Mouse (Mus musculus) liver, embryonic 13.5 days (tissue): ENCODE data around the gene Mbd6. TPM values are rescaled to one million over a fixed set of nuclear protein-coding genes. Genes with fewer than 3 reads are reported as not detected.

Experiments used
- ATAC-seq: fragments of 200-750 bp; cut with Nextera tagmentation; 2 replicates; pipeline ENCODE4 v1.8.0; 2017; ENCODE audit warnings: low read depth, mild to moderate bottlenecking, moderate number of reproducible peaks, moderate library complexity
- DNase-seq: peaks from one replicate; pipeline ENCODE4 v3.0.0; 2022
- H3K27ac ChIP-seq: fragments of 300-500 bp; sonication (generic); 2 replicates; pipeline ENCODE4 v1.5.1; 2015; ENCODE audit warnings: moderate library complexity, mild to moderate bottlenecking, inconsistent platforms
- H3K27me3 ChIP-seq: fragments of 300-500 bp; sonication (generic); 2 replicates; pipeline ENCODE4 v1.6.1; 2015; ENCODE audit warnings: mild to moderate bottlenecking, inconsistent platforms
- H3K36me3 ChIP-seq: fragments of 300-500 bp; sonication (generic); 2 replicates; pipeline ENCODE4 v1.6.1; 2015; ENCODE audit warnings: mild to moderate bottlenecking, inconsistent platforms
- H3K4me1 ChIP-seq: fragments of 300-500 bp; sonication (generic); replicated peaks from 2 replicates; pipeline ENCODE4 v1.6.1; 2015; ENCODE audit warnings: inconsistent platforms
- H3K4me2 ChIP-seq: fragments of 300-500 bp; sonication (generic); 2 replicates; pipeline ENCODE4 v1.6.1; 2015; ENCODE audit warnings: inconsistent platforms, mild to moderate bottlenecking, moderate library complexity
- H3K4me3 ChIP-seq: fragments of 300-500 bp; sonication (generic); replicated peaks from 2 replicates; pipeline ENCODE4 v1.5.1; 2015; ENCODE audit warnings: mild to moderate bottlenecking, inconsistent platforms
- H3K9ac ChIP-seq: fragments of 300-500 bp; sonication (generic); 2 replicates; pipeline ENCODE4 v1.6.1; 2015; ENCODE audit warnings: mild to moderate bottlenecking, inconsistent platforms
- H3K9me3 ChIP-seq: fragments of 300-500 bp; sonication (generic); replicated peaks from 2 replicates; pipeline ENCODE4 v1.6.1; 2016; ENCODE audit warnings: inconsistent platforms
- WGBS: fragments of 180-500 bp; shearing (Covaris S2); methylation state at CpG from one replicate; pipeline ENCODE4 v1.1.7; 2015; ENCODE audit not compliant: insufficient replicate concordance; 5-methylcytosine and 5-hydroxymethylcytosine counted together
- polyA plus RNA-seq: library from polyadenylated mRNA; unstranded; fragments of >200 nt; fragmentation: Nextera tagmentation; extraction: Ambion mirVana; gene quantifications from 2 replicates; pipeline ENCODE4 v1.2.1, GENCODE M21; 2015

The Mbd6 gene
- polyA plus RNA-seq, 1 experiment from 2014 or later, result 6.5 TPM

DNA sequence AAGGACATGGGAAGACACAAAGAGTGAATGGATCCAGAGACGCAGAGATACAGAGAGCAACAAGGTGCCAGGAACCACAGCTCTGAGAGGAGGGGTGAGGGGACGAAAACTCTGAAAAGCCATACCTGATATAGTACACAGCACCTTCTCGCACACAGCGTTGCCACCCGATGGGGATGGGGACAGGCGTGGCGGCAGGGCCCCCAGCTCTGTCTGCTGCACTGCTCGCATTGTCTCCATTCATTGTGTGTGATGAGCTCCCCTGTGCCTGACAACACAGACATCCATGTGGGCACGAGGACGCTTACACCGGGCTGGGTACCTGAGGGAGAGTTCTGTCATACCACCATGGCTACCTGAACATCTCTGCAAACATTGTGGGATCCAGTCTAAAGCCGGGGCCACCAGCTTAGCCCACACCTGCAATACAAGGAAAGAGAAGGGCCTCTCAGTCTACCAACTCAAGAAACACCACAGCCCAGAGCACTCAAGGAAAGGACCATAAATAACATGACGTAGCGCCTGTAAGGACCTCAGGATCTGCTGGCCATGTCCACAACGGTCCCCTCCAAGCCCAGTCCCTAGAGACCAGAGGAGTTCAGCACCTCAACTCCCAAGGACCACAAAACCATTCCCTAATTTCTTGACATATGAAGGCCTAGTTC, 1.4 kb downstream of the Mbd6 start:
- ATAC-seq (no peak), DNase-seq (no peak)
- Histone ChIP-seq H3K4me2 (peak overlapping the region; percentile 88), H3K9ac (peak overlapping the region; percentile 96), H3K27me3 (no peaks in the 10 kb centered on the region), H3K27ac (peak overlapping the region; percentile 100), H3K9me3 (no peaks in the 10 kb centered on the region), H3K4me3 (peak overlapping the region; percentile 78), H3K36me3 (peaks cover 52% of the 10 kb centered on the region), H3K4me1 (peaks cover 63% of the 10 kb centered on the region)
- 69% methylated on average over 15 of the region's 15 CpGs for WGBS

DNA sequence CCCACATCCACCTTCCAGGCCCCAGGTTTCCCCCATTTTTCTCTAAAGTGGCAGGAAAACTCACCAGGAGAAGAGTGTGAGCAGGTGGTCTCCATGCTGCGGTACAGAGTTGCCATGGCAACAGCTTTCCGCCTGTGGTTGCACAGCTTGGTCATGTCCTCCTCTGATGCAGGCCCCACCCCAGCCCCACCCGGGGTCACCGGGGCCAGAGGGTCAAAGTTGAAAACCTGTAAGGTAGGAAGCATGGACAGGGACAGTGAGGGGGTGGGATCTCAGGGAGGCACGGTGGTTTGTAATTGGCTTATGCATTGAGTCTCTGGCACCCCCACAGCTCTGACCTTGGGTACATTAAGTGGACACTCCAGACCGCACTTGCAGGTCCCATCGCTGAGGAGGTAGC, 2.1 kb downstream of the Mbd6 start:
- Histone ChIP-seq H3K27ac (peak overlapping the region; percentile 100), H3K4me2 (peak overlapping the region; percentile 88), H3K27me3 (no peaks in the 10 kb centered on the region), H3K9me3 (no peaks in the 10 kb centered on the region), H3K36me3 (peaks cover 58% of the 10 kb centered on the region), H3K9ac (peak overlapping the region; percentile 96; the same call in 1 of the 2 replicates), H3K4me1 (peaks cover 56% of the 10 kb centered on the region), H3K4me3 (peak overlapping the region; percentile 78)
- no peak for DNase-seq
- WGBS, result 68% methylated on average over 7 of the region's 7 CpGs
- ATAC-seq, result no peak

DNA sequence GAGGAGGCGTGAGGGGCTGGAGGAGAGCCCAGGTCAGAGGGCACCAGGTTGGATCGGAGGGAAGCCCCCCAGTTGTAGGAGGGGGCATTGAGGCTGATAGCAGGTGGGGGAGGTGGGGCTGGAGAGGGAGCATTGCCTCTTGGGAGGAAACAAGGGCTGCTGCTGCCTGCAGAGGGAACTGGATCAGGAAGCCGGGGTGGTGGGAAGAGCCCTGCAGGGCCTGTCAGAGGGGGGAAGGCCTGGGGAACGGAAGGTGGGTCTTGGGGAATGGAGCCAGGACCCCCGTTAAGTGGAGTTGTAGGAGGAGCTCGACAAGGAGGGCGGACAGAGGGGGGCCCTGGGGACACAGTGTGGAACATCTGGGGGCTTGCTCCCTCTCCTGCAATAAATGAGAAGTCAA, 2.6 kb downstream of the Mbd6 start:
- DNase-seq, result no peak
- Histone ChIP-seq H3K4me3 (peak overlapping the region; percentile 78; the same call in 1 of the 2 replicates), H3K36me3 (peaks cover 63% of the 10 kb centered on the region), H3K27me3 (no peaks in the 10 kb centered on the region), H3K9ac (0 out of 2 replicates have a peak overlapping the region, but pooled peaks have one; percentile 96), H3K9me3 (no peaks in the 10 kb centered on the region), H3K4me2 (peak overlapping the region; percentile 88), H3K4me1 (peaks cover 53% of the 10 kb centered on the region), H3K27ac (no peak overlapping the region)
- WGBS, result 80% methylated on average over 7 of the region's 7 CpGs
- no peak for ATAC-seq

DNA sequence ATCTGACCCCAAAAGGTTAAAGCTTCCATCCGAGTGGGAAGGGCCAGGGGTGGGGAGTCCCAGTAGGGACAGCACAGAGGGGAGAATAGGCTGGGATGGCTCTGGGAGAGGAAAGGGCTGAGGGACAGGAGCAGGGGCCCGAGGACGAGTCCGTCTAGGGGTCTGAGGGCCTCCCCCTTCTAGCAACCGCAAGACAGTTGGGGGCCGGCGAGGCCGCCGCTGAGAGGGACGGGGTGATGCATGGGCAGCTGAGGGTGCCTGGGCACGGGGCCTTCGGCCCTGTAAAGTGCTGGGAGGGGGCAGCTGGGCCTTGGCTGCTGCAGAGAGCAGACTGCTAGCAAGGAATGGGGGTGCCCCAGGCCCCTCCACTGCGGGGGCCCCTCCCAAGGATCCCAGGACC, 3.2 kb downstream of the Mbd6 start:
- DNase-seq (no peak), ATAC-seq (no peak)
- Histone ChIP-seq H3K27ac (no peak overlapping the region), H3K4me1 (peaks cover 53% of the 10 kb centered on the region), H3K36me3 (peaks cover 69% of the 10 kb centered on the region), H3K27me3 (no peaks in the 10 kb centered on the region), H3K4me2 (no peak overlapping the region), H3K9ac (peak overlapping the region; percentile 26; the same call in 1 of the 2 replicates), H3K4me3 (no peak overlapping the region), H3K9me3 (no peaks in the 10 kb centered on the region)
- 82% methylated on average over 13 of the region's 13 CpGs for WGBS

DNA sequence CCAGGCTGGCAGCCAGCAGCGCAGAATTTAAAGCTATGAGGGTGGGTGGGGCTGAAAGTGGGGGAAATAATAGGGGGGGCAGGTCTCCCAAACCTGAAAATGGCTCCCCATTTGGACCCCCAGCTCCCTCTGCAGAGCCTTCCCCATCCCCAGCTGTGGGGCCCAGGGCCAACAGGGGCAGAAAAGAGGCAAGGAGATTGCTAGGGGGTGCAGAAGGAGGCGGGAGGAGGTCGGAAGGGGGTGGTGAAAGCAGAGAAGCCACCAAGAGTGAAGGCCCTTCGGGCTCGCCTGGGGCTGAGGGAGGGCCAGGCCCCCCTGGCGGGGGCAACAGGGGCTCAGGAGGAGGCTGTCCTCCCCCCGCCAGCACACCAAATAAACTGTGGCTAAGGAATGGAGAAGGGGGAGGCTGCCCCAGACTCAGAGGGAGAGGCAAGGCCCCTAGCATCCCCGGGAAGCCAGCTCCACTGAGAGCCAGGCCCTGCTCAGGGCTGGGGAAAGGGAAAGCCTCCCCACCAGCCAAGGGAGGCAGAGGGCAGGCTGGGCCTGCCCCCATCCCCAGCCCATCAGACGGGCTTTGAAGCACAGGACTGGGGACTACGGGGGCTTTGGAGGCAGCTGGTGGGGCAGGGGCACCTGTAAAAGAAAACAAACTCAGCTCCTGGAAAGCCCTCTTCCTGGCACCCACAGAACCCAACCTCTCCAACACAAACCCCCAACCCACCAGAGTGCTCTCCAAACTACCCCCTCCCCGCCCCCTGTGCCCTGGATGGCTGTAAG, 3.9 kb downstream of the Mbd6 start:
- H3K9ac ChIP-seq, result peak overlapping the region; percentile 26; the same call in 1 of the 2 replicates
- no peak overlapping the region for H3K4me2 ChIP-seq
- peaks cover 50% of the 10 kb centered on the region for H3K4me1 ChIP-seq
- DNase-seq, result no peak
- H3K36me3 ChIP-seq, result peaks cover 76% of the 10 kb centered on the region
- ATAC-seq, result no peak
- WGBS, result 84% methylated on average over 11 of the region's 11 CpGs
- H3K27ac ChIP-seq, result no peak overlapping the region
- no peak overlapping the region for H3K4me3 ChIP-seq
- no peaks in the 10 kb centered on the region for H3K27me3 ChIP-seq
- H3K9me3 ChIP-seq, result no peaks in the 10 kb centered on the region

DNA sequence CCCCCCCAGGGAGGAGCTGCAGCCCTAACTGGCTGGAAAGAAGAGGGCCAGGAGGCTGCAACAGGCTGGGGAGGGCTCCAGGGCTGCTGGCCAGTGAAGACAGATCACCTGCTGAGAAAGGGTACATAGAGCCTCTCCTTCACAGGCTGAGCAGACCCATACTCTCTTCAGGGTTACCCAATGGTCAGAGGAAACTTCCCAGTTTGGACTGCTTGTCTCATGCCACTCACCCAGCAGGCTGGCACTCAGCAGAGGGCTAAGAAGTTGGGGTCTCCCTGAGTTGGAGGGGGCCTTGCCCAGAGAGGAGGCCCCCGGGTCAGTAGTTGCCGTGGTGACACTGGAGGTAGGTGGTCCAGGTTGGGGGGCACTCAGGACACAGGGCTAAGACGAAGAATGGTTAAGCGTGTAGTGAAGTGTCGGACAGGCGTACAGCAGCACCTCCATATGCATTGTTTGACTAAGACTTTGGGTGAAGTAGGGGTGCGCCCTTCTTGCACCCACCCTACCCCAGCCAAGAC, 4.7 kb downstream of the Mbd6 start:
- Histone ChIP-seq H3K27ac (peak overlapping the region; percentile 9; the same call in 1 of the 2 replicates), H3K4me3 (no peak overlapping the region), H3K9ac (peak overlapping the region; percentile 9; the same call in 1 of the 2 replicates), H3K4me2 (no peak overlapping the region), H3K4me1 (peaks cover 43% of the 10 kb centered on the region), H3K36me3 (peaks cover 84% of the 10 kb centered on the region), H3K27me3 (no peaks in the 10 kb centered on the region), H3K9me3 (no peaks in the 10 kb centered on the region)
- DNase-seq, result no peak
- 95% methylated on average over 7 of the region's 7 CpGs for WGBS
- no peak for ATAC-seq

DNA sequence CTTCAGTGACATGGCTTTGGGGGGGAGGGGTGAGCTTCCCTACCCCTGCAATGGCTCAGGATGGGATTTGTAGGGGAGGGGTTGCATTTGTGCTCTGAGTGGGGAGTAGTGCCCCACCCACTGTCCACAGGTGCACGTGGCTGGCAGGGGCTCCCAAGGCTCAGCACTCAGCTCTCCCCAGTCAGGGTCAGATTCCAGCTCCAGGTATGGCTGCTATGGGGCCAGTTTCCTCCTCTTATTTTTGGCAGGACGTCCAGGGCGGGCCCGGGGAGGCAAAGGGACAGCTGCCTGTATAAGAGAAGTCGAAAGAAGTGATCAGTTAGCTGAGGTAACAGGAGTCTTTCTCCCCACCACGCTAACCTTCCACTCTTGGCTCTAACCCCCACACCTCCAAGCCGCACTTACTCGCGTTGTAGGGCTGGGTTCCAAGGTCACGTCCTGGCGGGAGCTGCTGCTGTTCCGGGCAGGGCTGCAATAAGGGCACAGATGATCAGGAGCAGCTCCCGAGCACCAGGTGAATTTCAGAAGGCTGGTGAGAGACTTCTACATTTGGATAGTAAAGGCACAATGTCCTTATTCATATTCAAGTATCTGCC, 6.1 kb downstream of the Mbd6 start:
- WGBS, result 84% methylated on average over 13 of the region's 13 CpGs
- Histone ChIP-seq H3K4me2 (no peak overlapping the region), H3K27ac (no peak overlapping the region), H3K36me3 (peaks cover 98% of the 10 kb centered on the region), H3K9me3 (no peaks in the 10 kb centered on the region), H3K9ac (peak overlapping the region; percentile 3; the same call in 1 of the 2 replicates), H3K27me3 (no peaks in the 10 kb centered on the region), H3K4me3 (no peak overlapping the region), H3K4me1 (peaks cover 37% of the 10 kb centered on the region)
- ATAC-seq, result no peak
- no peak for DNase-seq

DNA sequence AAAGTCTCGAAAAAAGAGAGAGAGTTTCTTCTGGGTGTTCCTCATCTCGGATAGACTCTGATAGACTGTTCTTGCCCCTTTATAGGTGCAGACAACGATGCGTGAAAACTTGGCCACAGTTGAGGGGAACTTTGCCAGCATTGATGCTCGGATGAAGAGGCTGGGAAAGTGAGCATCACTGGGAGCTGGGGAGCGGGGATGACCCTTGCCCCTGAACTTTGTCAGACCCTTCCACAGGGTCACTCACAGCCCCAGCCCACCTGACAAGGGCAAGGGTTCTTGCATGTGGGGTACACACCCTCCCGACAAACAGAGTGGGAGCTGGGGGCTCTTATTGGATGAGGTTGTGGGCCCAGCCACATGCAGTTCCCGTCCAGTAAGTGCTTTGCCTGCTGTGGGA, 7.5 kb downstream of the Mbd6 start:
- Histone ChIP-seq H3K4me3 (no peak overlapping the region), H3K4me1 (peaks cover 23% of the 10 kb centered on the region), H3K9me3 (no peaks in the 10 kb centered on the region), H3K4me2 (no peak overlapping the region), H3K36me3 (peaks cover 100% of the 10 kb centered on the region), H3K9ac (no peak overlapping the region), H3K27me3 (no peaks in the 10 kb centered on the region), H3K27ac (no peak overlapping the region)
- DNase-seq, result no peak
- ATAC-seq, result no peak
- WGBS, result 81% methylated on average over 8 of the region's 8 CpGs

DNA sequence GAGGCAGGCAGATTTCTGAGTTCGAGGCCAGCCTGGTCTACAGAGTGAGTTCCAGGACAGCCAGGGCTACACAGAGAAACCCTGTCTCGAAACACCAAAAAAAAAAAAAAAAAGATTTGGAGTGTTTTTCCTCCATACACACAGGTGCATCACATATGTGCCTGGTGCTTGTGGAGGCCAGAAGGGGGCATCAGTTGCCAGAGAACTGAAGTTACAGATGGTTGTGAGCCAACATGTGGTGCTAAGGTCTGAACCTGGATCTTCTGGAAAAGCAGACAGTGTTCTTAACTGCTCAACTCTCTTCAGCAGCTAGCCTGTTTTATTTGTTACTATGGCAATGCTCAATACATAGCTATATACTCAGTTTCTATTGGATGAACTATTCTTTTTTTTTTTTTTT, 9.1 kb downstream of the Mbd6 start:
- DNase-seq (no peak), ATAC-seq (no peak)
- Histone ChIP-seq H3K36me3 (peaks cover 99% of the 10 kb centered on the region), H3K4me1 (peaks cover 7% of the 10 kb centered on the region), H3K9ac (no peak overlapping the region), H3K4me3 (no peak overlapping the region), H3K9me3 (no peaks in the 10 kb centered on the region), H3K27ac (no peak overlapping the region), H3K4me2 (no peak overlapping the region), H3K27me3 (no peaks in the 10 kb centered on the region)
- 95% methylated on average over 2 of the region's 2 CpGs for WGBS

DNA sequence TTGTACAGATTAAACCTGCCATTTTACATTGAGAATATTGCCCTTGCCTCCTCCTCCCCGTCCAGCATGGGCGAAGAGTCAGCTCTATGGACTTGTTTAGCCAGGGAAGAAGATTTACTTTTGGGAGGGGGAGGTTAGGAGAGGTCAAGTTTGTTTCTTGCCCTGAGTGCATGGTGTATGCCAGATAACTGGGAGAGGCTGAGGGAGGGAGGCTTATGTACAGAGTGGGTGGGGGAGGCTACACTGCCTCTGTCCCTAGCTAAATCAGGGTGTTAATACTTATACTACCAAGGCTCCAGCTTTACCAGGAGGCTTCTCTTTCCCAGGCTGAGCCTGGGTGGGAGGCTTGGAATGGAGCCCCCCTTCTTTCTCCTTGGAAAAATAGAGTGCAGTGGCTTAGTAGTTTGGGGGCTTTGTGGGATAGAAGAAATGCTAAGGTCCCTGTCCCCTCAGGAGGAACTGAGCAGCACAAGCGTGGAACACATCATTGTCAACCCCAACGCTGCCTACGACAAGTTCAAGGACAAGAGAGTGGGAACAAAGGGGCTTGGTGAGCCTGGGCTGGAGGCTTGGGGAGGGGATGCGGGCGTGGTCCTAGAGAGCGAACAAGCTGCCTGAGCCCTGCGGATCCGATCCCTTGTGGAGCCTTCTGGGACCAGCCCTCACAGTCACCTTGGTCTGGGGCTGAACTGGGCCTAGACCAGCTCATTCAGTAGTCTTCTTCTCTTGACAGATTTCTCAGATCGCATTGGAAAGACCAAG, 14.4 kb downstream of the Mbd6 start:
- H3K27ac ChIP-seq, result peak overlapping the region; percentile 16; the same call in 1 of the 2 replicates
- no peak overlapping the region for H3K4me2 ChIP-seq
- peaks cover 94% of the 10 kb centered on the region for H3K36me3 ChIP-seq
- no peaks in the 10 kb centered on the region for H3K9me3 ChIP-seq
- no peaks in the 10 kb centered on the region for H3K27me3 ChIP-seq
- WGBS, result 83% methylated on average over 11 of the region's 11 CpGs
- H3K9ac ChIP-seq, result peak overlapping the region; percentile 33; the same call in 1 of the 2 replicates
- no peak for DNase-seq
- peak; percentile 32; the same call in 1 of the 2 replicates for ATAC-seq
- peaks cover 28% of the 10 kb centered on the region for H3K4me1 ChIP-seq
- no peak overlapping the region for H3K4me3 ChIP-seq
